Mouse (Mus musculus) erythroblast, embryonic 14.5 days (primary cell): ENCODE data around the gene Ankrd13b. TPM values are rescaled to one million over a fixed set of nuclear protein-coding genes. Genes with fewer than 3 reads are reported as not detected.

ENCODE experiments used
- H3K27me3 ChIP-seq: 2 replicates; pipeline ENCODE4 v1.6.1; 2012; ENCODE audit warnings: inconsistent platforms; ENCODE audit not compliant: control insufficient read depth
- H3K36me3 ChIP-seq: 2 replicates; pipeline ENCODE4 v1.6.1; 2012; ENCODE audit warnings: mild to moderate bottlenecking, inconsistent platforms; ENCODE audit not compliant: control insufficient read depth
- H3K4me1 ChIP-seq: 2 replicates; pipeline ENCODE4 v1.6.1; 2012; ENCODE audit warnings: inconsistent platforms; ENCODE audit not compliant: control insufficient read depth
- H3K4me3 ChIP-seq: replicated peaks from 2 replicates; pipeline ENCODE3; 2012; ENCODE audit warnings: moderate library complexity, mild to moderate bottlenecking, inconsistent platforms
- H3K9me3 ChIP-seq: 2 replicates; pipeline ENCODE4 v1.6.1; 2012; ENCODE audit warnings: low read length, inconsistent platforms, mixed read lengths; ENCODE audit not compliant: control insufficient read depth
- GATA1 ChIP-seq: IDR thresholded peaks from 2 replicates; pipeline ENCODE4 v1.6.1; 2012; ENCODE audit warnings: low read length, inconsistent platforms, mixed read lengths
- TAL1 ChIP-seq: IDR thresholded peaks from 3 replicates; pipeline ENCODE4 v1.6.1; 2012; ENCODE audit warnings: low read length, inconsistent platforms, mixed read lengths
- polyA plus RNA-seq: library from polyadenylated mRNA; stranded (reverse); fragments of >175 nt; gene quantifications from 2 replicates; pipeline ENCODE4 v1.2.3, GENCODE M21; 2012

The Ankrd13b gene
- polyA plus RNA-seq, 1 experiment, result 0.09 TPM

DNA sequence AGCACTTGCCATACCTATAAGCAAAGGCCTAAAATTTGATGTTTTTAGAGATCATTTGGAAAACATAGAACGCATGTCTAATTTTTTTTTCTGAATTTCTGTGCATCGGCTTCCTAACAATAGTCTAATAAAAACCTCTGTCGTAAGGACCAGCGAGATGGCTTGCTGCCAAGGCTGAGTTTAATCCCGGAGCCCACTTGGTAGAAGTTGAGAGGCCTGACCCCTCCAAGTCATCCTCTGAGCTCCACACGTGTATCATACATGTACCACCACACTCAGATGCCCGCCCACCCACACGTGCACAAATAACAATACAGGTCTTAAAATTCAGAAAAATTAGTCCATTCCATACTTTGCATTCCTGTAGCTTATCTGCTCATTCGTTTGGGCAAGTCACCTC is 49.4 kb downstream of the Ankrd13b start:
- Histone ChIP-seq H3K27me3 (no peaks in the 10 kb centered on the region), H3K4me3 (no peak overlapping the region), H3K9me3 (no peaks in the 10 kb centered on the region), H3K4me1 (peaks cover 2% of the 10 kb centered on the region), H3K36me3 (peaks cover 32% of the 10 kb centered on the region)
- TF ChIP-seq GATA1 (no peak), TAL1 (no peak)

DNA sequence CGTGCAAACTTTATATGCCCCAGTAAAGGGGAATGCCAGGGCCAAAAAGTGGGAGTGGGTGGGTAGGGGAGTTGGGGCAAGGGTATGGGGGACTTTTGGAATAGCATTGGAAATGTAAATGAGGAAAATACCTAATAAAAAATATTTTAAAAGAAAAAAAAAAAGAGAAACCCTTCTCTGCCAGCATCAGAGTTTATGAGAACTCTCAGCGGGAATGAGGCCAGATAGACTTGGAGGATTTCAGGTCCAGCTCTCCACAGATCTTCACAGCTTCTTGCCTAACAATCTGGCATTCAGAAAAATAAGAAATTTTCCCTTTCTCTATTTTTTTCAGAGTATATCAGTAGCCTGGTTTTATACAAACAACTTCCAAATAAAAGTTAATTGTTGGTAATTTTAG is 52.5 kb downstream of the Ankrd13b start:
- H3K36me3 ChIP-seq, result peaks cover 24% of the 10 kb centered on the region
- H3K4me1 ChIP-seq, result peaks cover 2% of the 10 kb centered on the region
- TF ChIP-seq GATA1, result no peak
- no peak for TF ChIP-seq TAL1
- no peaks in the 10 kb centered on the region for H3K9me3 ChIP-seq
- no peaks in the 10 kb centered on the region for H3K27me3 ChIP-seq
- no peak overlapping the region for H3K4me3 ChIP-seq

DNA sequence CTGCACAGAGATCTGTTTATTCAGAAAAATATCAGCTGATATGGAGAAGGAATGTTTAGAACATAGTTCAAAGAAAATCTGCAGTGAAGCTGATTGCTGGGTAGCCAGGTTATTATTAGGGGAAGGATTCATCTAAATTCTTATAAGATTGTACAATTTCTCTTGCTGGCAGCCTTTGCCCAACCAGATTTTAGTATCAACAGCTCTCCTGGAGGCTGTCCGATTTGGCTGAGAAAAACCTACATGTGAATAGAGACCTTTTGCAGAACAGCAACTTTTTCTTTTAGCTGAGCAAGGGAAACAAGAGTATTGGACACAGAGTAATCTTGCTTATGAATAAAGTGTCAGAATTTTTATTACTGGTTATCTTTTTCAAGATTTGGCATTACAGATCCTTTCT is 61.0 kb downstream of the Ankrd13b start:
- H3K4me1 ChIP-seq, result peaks cover 12% of the 10 kb centered on the region
- no peaks in the 10 kb centered on the region for H3K9me3 ChIP-seq
- no peaks in the 10 kb centered on the region for H3K27me3 ChIP-seq
- H3K4me3 ChIP-seq, result no peak overlapping the region
- TF ChIP-seq TAL1, result no peak
- TF ChIP-seq GATA1, result no peak
- H3K36me3 ChIP-seq, result peaks cover 29% of the 10 kb centered on the region

DNA sequence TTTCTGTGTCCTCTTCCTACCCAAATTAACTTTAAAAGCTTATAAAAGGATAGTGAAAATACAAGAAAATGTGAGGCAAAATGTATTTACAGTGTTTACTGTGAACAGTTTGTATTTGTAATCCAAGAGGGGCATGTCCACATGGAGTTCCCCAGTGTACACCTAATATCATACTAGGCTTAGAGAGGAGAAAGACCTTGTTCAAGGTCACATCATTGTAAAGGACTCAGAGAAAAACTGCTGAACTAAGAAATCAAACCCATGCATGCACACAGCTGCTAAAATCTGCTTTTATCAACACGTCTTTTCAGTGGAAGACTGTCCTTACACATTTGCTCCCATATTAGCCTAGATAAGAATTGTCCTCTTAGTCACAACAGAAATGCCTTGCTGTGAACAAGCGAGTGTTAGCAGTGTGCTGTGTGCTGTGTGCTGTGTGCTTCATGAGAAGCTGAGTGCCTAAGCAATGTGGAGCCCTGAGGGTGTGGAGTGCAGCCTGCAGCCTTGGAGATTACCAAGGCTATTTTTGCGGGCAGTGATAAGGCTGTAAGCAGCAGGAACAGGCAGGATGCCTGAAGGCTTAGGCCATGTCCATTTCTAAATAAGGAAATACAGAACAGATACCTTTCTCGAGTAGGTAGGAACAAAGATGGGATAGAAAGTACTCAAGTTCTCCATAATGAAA is 66.2 kb downstream of the Ankrd13b start:
- peak overlapping the region; percentile 13 for H3K4me3 ChIP-seq
- TF ChIP-seq GATA1, result peak; percentile 82
- peak; percentile 82 for TF ChIP-seq TAL1
- H3K36me3 ChIP-seq, result peaks cover 39% of the 10 kb centered on the region
- peaks cover 32% of the 10 kb centered on the region for H3K4me1 ChIP-seq
- H3K27me3 ChIP-seq, result no peaks in the 10 kb centered on the region
- H3K9me3 ChIP-seq, result no peaks in the 10 kb centered on the region

Other genes with a start within 250 kb of the Ankrd13b start
- not detected in 2 replicates for gene Coro6, start 27.3 kb downstream of the Ankrd13b start, polyA plus RNA-seq
- gene Git1, start 3.9 kb upstream of the Ankrd13b start, polyA plus RNA-seq, result 4.5 and 4.9 TPM in 2 replicates
- 0.01 TPM in 2 replicates for gene Abhd15, start 25.4 kb upstream of the Ankrd13b start, polyA plus RNA-seq
- 1.3 and 2.4 TPM in 2 replicates for gene Trp53i13, start 26.3 kb upstream of the Ankrd13b start, polyA plus RNA-seq
- gene Gm10392, start 29.5 kb upstream of the Ankrd13b start, polyA plus RNA-seq, result not detected in 2 replicates
- gene Taok1, start 118.1 kb upstream of the Ankrd13b start, polyA plus RNA-seq, result 0.10 and 0.13 TPM in 2 replicates
- gene Nufip2, start 196.5 kb upstream of the Ankrd13b start, polyA plus RNA-seq, result 1.0 and 1.1 TPM in 2 replicates
- gene Cryba1, start 235.6 kb upstream of the Ankrd13b start, polyA plus RNA-seq, result not detected in 2 replicates